8 mouse cellular contexts compared by ENCODE assay signal in genomic region chr5:121848035-121848519, GRCm38 (mm10). TPM values are rescaled to one million over a fixed set of nuclear protein-coding genes. Genes with fewer than 3 reads are reported as not detected.
DNase-seq lines count a peak whose midpoint lies in the region; ATAC-seq and TF ChIP-seq lines count a peak whose summit lies in the region.

No protein-coding gene starts in this region.

- ATAC-seq in forebrain, embryonic 14.5 days = peak; percentile 40
- ATAC-seq in intestine, embryonic 14.5 days (replicated peaks; ENCODE audit: low FRiP score, low TSS enrichment, low read depth) = peak; percentile 36; the same call in 1 of the 2 replicates
- ATAC-seq in liver, postnatal 0 days = peak; percentile 39
- ATAC-seq in neural tube, embryonic 12.5 days (ENCODE audit: low FRiP score, low read depth) = peak; percentile 30; the same call in 1 of the 2 replicates

- peaks cover 18% of the 10 kb centered on the region for H3K4me1 ChIP-seq in brown adipose tissue, adult 24 weeks (ENCODE audit: control insufficient read depth, insufficient read depth, insufficient read length, low read length)
- peaks cover 17% of the 10 kb centered on the region for H3K4me1 ChIP-seq in forebrain, embryonic 14.5 days (ENCODE audit: control insufficient read depth, insufficient read depth, low read length)
- H3K4me1 ChIP-seq in intestine, embryonic 14.5 days (replicated peaks; ENCODE audit: control insufficient read depth, insufficient read depth, low read length) = peaks cover 22% of the 10 kb centered on the region
- H3K4me1 ChIP-seq in liver, postnatal 0 days (ENCODE audit: insufficient read depth) = peaks cover 26% of the 10 kb centered on the region
- peaks cover 26% of the 10 kb centered on the region for H3K4me1 ChIP-seq in neural tube, embryonic 12.5 days

- H3K27me3 ChIP-seq in forebrain, embryonic 14.5 days (replicated peaks; ENCODE audit: control insufficient read depth, insufficient read depth, low read length) = peaks cover 10% of the 10 kb centered on the region
- H3K27me3 ChIP-seq in intestine, embryonic 14.5 days (replicated peaks; ENCODE audit: control insufficient read depth, insufficient read depth, low read length) = peaks cover 16% of the 10 kb centered on the region
- H3K27me3 ChIP-seq in liver, postnatal 0 days (ENCODE audit: insufficient read depth, low read length) = peaks cover 8% of the 10 kb centered on the region; the same call in 1 of the 2 replicates
- peaks cover 23% of the 10 kb centered on the region for H3K27me3 ChIP-seq in neural tube, embryonic 12.5 days (replicated peaks)

- peak overlapping the region; percentile 78 for H3K9ac ChIP-seq in forebrain, embryonic 14.5 days (ENCODE audit: low read length)
- peak overlapping the region; percentile 83 for H3K9ac ChIP-seq in intestine, embryonic 14.5 days (ENCODE audit: low read length)
- H3K9ac ChIP-seq in liver, postnatal 0 days (replicated peaks) = peak overlapping the region; percentile 89
- peak overlapping the region; percentile 88 for H3K9ac ChIP-seq in neural tube, embryonic 12.5 days

- peak overlapping the region; percentile 70 for H3K4me2 ChIP-seq in forebrain, embryonic 14.5 days (ENCODE audit: low read length)
- H3K4me2 ChIP-seq in intestine, embryonic 14.5 days (ENCODE audit: low read length) = peak overlapping the region; percentile 91
- peak overlapping the region; percentile 89 for H3K4me2 ChIP-seq in liver, postnatal 0 days (ENCODE audit: low read depth, low read length)
- peak overlapping the region; percentile 67 for H3K4me2 ChIP-seq in neural tube, embryonic 12.5 days (replicated peaks)

- TF ChIP-seq EP300 in liver, postnatal 0 days (IDR thresholded peaks at IDR 0.05; ENCODE audit: low read depth) = no peak

- peak overlapping the region; percentile 59 for H3K27ac ChIP-seq in brown adipose tissue, adult 24 weeks (replicated peaks; ENCODE audit: low read depth, low read length)
- peak overlapping the region; percentile 17 for H3K27ac ChIP-seq in forebrain, embryonic 14.5 days (ENCODE audit: low read depth, low read length)
- H3K27ac ChIP-seq in intestine, embryonic 14.5 days (ENCODE audit: low read depth) = peak overlapping the region; percentile 83
- peak overlapping the region; percentile 82 for H3K27ac ChIP-seq in liver, postnatal 0 days (ENCODE audit: low read depth)
- H3K27ac ChIP-seq in neural tube, embryonic 12.5 days = 0 out of 2 replicates have a peak overlapping the region, but pooled peaks have one; percentile 38

- peaks cover 22% of the 10 kb centered on the region for H3K36me3 ChIP-seq in forebrain, embryonic 14.5 days (ENCODE audit: control insufficient read depth, insufficient read depth, low read length)
- H3K36me3 ChIP-seq in intestine, embryonic 14.5 days (ENCODE audit: control insufficient read depth, insufficient read depth, low read length) = peaks cover 21% of the 10 kb centered on the region
- peaks cover 4% of the 10 kb centered on the region; the same call in 1 of the 2 replicates for H3K36me3 ChIP-seq in liver, postnatal 0 days (replicated peaks; ENCODE audit: insufficient read depth, low read length)
- H3K36me3 ChIP-seq in neural tube, embryonic 12.5 days = peaks cover 21% of the 10 kb centered on the region

- no peaks in the 10 kb centered on the region for H3K9me3 ChIP-seq in forebrain, embryonic 14.5 days (replicated peaks; ENCODE audit: control insufficient read depth, low read length)
- no peaks in the 10 kb centered on the region for H3K9me3 ChIP-seq in intestine, embryonic 14.5 days (ENCODE audit: control insufficient read depth, low read length)
- no peaks in the 10 kb centered on the region for H3K9me3 ChIP-seq in liver, postnatal 0 days (ENCODE audit: low read length)
- H3K9me3 ChIP-seq in neural tube, embryonic 12.5 days = no peaks in the 10 kb centered on the region

- under 1% methylated on average over 17 of the region's 17 CpGs for WGBS in forebrain, embryonic 14.5 days
- WGBS in intestine, embryonic 14.5 days = under 1% methylated on average over 17 of the region's 17 CpGs
- under 1% methylated on average over 17 of the region's 17 CpGs for WGBS in liver, postnatal 0 days (ENCODE audit: insufficient replicate concordance)
- WGBS in neural tube, embryonic 12.5 days = under 1% methylated on average over 17 of the region's 17 CpGs

- DNase-seq in ovary, postnatal 36 days (ENCODE audit: low spot score) = peak; percentile 47
- no peak for DNase-seq in ovary, postnatal 10 days (ENCODE audit: low spot score)
- DNase-seq in forebrain, embryonic 14.5 days (ENCODE audit: low spot score) = peak; percentile 68
- DNase-seq in intestine, embryonic 14.5 days (ENCODE audit: low spot score) = peak; percentile 79
- no peak for DNase-seq in liver, postnatal 0 days
- DNase-seq in layer of hippocampus, postnatal 36 days = no peak

- TF ChIP-seq CTCF in liver, postnatal 0 days (IDR thresholded peaks at IDR 0.05; ENCODE audit: low read depth) = peak; percentile 39

- H3K4me3 ChIP-seq in brown adipose tissue, adult 24 weeks (ENCODE audit: insufficient read depth, low read depth, low read length) = peak overlapping the region; percentile 56
- H3K4me3 ChIP-seq in forebrain, embryonic 14.5 days (ENCODE audit: low read depth, low read length) = peak overlapping the region; percentile 90
- peak overlapping the region; percentile 87 for H3K4me3 ChIP-seq in intestine, embryonic 14.5 days (ENCODE audit: low read depth, low read length)
- peak overlapping the region; percentile 93 for H3K4me3 ChIP-seq in liver, postnatal 0 days (ENCODE audit: low read depth, low read length)
- peak overlapping the region; percentile 89 for H3K4me3 ChIP-seq in neural tube, embryonic 12.5 days

RNA-seq across cellular contexts. Expression of gene Pheta1, which starts 0.7 kb away (rescaled TPM):
- polyA plus RNA-seq in brown adipose tissue, adult 24 weeks (2012; ENCODE audit: insufficient read depth, insufficient read length, missing spikeins) = 2.5 and 3.0 TPM in 2 replicates
- 34.7 and 41.4 TPM in 2 replicates for polyA plus RNA-seq in forebrain, embryonic 14.5 days (2014; fragmentation: Nextera tagmentation; extraction: Ambion mirVana)
- polyA plus RNA-seq in intestine, embryonic 14.5 days (2014; fragmentation: Nextera tagmentation; extraction: Ambion mirVana) = 23.3 and 24.4 TPM in 2 replicates
- 4.8 and 5.7 TPM in 2 replicates for polyA plus RNA-seq in liver, postnatal 0 days (2015; fragmentation: Nextera tagmentation; extraction: Ambion mirVana)
- 47.1 and 49.8 TPM in 2 replicates for polyA plus RNA-seq in neural tube, embryonic 12.5 days (2016; fragmentation: Nextera tagmentation; extraction: Ambion mirVana)
- total RNA-seq in layer of hippocampus, postnatal 36 days (2021) = 10 to 100 TPM in 1 of 2 experiments, 1 to 10 TPM in 1; 8.8 to 11.1 TPM

RNA-seq across cellular contexts. Expression of gene Sh2b3, which starts 10.6 kb away (rescaled TPM):
- 7.9 and 8.2 TPM in 2 replicates for polyA plus RNA-seq in brown adipose tissue, adult 24 weeks (2012; ENCODE audit: insufficient read depth, insufficient read length, missing spikeins)
- polyA plus RNA-seq in forebrain, embryonic 14.5 days (2014; fragmentation: Nextera tagmentation; extraction: Ambion mirVana) = 4.4 and 5.4 TPM in 2 replicates
- 15.4 and 16.3 TPM in 2 replicates for polyA plus RNA-seq in intestine, embryonic 14.5 days (2014; fragmentation: Nextera tagmentation; extraction: Ambion mirVana)
- 9.0 and 9.1 TPM in 2 replicates for polyA plus RNA-seq in liver, postnatal 0 days (2015; fragmentation: Nextera tagmentation; extraction: Ambion mirVana)
- 11.3 and 12.9 TPM in 2 replicates for polyA plus RNA-seq in neural tube, embryonic 12.5 days (2016; fragmentation: Nextera tagmentation; extraction: Ambion mirVana)
- 10 to 100 TPM; 21.6 to 22.1 TPM for total RNA-seq in layer of hippocampus, postnatal 36 days (2021)

Comparison
In these comparisons a context has a peak if more than half of its experiments do, and no peak if none do; other contexts are left out.
1. DNase-seq: peak in ovary, postnatal 36 days (single experiment), forebrain, embryonic 14.5 days (single experiment) and intestine, embryonic 14.5 days (single experiment); none in ovary, postnatal 10 days (single experiment), liver, postnatal 0 days (single experiment) and layer of hippocampus, postnatal 36 days (0 of 2).
2. H3K27ac ChIP-seq: peak in every context shown above with its lines; median percentile 83 in intestine, embryonic 14.5 days; 82 in liver, postnatal 0 days; 59 in brown adipose tissue, adult 24 weeks; 38 in neural tube, embryonic 12.5 days; 17 in forebrain, embryonic 14.5 days.
3. Peak in every context shown above with its lines, with median percentiles within 50 percentile points of each other: H3K4me3 ChIP-seq, ATAC-seq, H3K4me2 ChIP-seq and H3K9ac ChIP-seq.